Mouse (Mus musculus): ENCODE data around the gene Afap1l2. TPM values are rescaled to one million over a fixed set of nuclear protein-coding genes. Genes with fewer than 3 reads are reported as not detected.
A peak's percentile ranks its signal among the peaks of the same experiment; 100 is the strongest.

Afap1l2 gene
- polyA plus RNA-seq, 1 experiment from 2014 or later = 6.9 TPM

- Histone ChIP-seq H3K9me3 (peaks cover 7% of the 10 kb centered on the region), H3K4me1 (no peaks in the 10 kb centered on the region), H3K4me3 (no peak overlapping the region), H3K27ac (no peak overlapping the region), H3K9ac (no peak overlapping the region), H3K4me2 (replicated peaks) (no peak overlapping the region), H3K27me3 (no peaks in the 10 kb centered on the region), H3K36me3 (no peaks in the 10 kb centered on the region)
- ATAC-seq (ENCODE audit: low FRiP score, low read depth) = no peak
- WGBS = 67% methylated on average over 8 of the region's 8 CpGs
Observed at GRCm38 (mm10) chr19:57028327-57029179, 20.5 kb upstream of the Afap1l2 start.

- H3K4me2 ChIP-seq (replicated peaks) = no peak overlapping the region
- no peak overlapping the region for H3K4me3 ChIP-seq
- no peaks in the 10 kb centered on the region for H3K4me1 ChIP-seq
- peaks cover 7% of the 10 kb centered on the region for H3K9me3 ChIP-seq
- H3K27ac ChIP-seq = no peak overlapping the region
- no peak overlapping the region for H3K9ac ChIP-seq
- 71% methylated on average over 4 of the region's 4 CpGs for WGBS
- H3K27me3 ChIP-seq = no peaks in the 10 kb centered on the region
- ATAC-seq (ENCODE audit: low FRiP score, low read depth) = no peak
- H3K36me3 ChIP-seq = no peaks in the 10 kb centered on the region
Observed at GRCm38 (mm10) chr19:57026501-57026900, 18.5 kb upstream of the Afap1l2 start.

DNA sequence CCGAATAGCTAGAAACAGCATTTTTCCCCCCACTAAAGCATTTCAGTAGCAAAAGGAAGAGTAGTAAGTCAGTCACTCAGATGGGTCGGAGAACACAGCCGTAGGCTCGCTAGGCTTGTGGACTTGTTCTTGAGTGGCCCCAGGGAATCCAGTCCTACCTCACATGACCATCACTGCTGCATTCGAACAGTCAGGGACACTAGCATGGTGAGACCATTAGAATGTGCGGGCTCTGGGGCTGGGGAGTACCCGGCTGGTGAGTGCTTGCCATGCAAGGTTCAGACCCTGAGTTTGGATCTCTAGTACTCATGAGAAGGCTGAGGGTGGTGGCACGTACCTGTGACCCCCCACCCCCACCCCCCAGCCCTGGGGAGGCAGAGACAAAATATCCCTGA lies 9.8 kb upstream of the Afap1l2 start:
- Histone ChIP-seq H3K9ac (no peak overlapping the region), H3K4me3 (no peak overlapping the region), H3K27ac (no peak overlapping the region), H3K4me2 (replicated peaks) (no peak overlapping the region), H3K4me1 (peaks cover 6% of the 10 kb centered on the region; the same call in 1 of the 2 replicates), H3K36me3 (no peaks in the 10 kb centered on the region), H3K9me3 (no peaks in the 10 kb centered on the region), H3K27me3 (no peaks in the 10 kb centered on the region)
- 79% methylated on average over 8 of the region's 8 CpGs for WGBS
- no peak for ATAC-seq (ENCODE audit: low FRiP score, low read depth)

DNA sequence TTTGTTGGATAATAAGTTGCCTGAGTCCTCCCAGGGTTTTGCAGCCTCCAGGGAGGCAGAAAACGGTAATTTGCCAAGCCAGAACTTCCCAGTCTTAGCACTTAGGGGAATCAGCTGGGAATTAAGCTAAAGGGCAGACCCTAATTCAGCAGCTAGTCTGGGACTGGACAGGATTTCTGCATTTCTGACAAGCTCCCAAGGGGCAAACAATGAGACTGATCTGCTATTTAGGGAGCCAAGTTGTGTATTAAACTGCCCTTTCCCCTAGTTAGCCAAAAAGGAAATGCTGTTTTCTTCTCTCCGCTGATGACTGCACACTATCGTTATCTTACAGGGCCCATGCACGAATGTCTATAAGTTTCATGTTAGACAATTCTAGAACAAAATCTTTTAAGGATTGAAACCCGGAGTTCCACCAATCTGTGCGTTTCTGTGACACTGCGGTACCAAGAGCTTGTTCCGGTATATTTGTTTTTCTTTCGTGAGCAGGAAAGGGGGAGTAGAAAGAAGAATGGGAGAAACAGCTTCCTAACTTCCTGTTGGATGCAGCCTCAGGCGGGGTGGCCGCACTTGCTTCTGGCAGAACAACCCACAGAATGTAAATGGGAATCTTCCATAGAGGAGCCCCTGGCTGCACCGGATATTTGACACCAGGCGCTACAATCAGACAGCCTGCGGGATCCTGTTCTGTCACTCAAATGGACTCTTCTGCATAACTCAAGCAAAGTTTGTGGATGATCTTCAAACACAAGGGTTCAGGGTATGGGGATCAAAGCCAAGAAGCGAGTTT lies 9.2 kb upstream of the Afap1l2 start:
- Histone ChIP-seq H3K27ac (no peak overlapping the region), H3K36me3 (no peaks in the 10 kb centered on the region), H3K4me1 (peaks cover 6% of the 10 kb centered on the region; the same call in 1 of the 2 replicates), H3K4me2 (replicated peaks) (no peak overlapping the region), H3K9me3 (no peaks in the 10 kb centered on the region), H3K9ac (no peak overlapping the region), H3K27me3 (no peaks in the 10 kb centered on the region), H3K4me3 (no peak overlapping the region)
- WGBS = 52% methylated on average over 15 of the region's 15 CpGs
- ATAC-seq (ENCODE audit: low FRiP score, low read depth) = no peak

DNA sequence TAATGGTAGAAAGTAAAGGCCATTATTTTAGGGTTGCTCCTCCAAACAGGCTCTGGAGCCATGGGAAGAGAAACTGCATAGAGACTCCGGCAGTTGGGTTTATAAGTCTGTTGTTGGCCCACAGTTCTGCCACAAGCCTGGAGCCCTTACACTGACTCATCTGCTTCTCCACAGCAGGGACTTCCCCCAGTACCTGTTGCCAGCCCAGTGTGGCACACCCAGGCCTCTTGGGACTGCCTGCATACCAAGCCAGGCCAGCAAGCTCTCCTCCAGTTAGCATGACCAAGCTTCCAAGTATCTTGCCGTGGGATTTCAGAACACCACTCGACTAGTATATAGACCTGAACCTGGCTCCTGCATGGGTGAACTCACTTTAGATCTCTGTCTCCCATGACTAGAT lies 6.8 kb upstream of the Afap1l2 start:
- peaks cover 20% of the 10 kb centered on the region for H3K4me1 ChIP-seq
- no peak overlapping the region for H3K27ac ChIP-seq
- no peak overlapping the region for H3K4me3 ChIP-seq
- ATAC-seq (ENCODE audit: low FRiP score, low read depth) = no peak
- H3K9ac ChIP-seq = no peak overlapping the region
- H3K9me3 ChIP-seq = no peaks in the 10 kb centered on the region
- no peaks in the 10 kb centered on the region for H3K27me3 ChIP-seq
- 84% methylated on average over 3 of the region's 3 CpGs for WGBS
- no peaks in the 10 kb centered on the region for H3K36me3 ChIP-seq
- no peak overlapping the region for H3K4me2 ChIP-seq (replicated peaks)

GRCm38 (mm10) chr19:57013271-57013677 lies 5.2 kb upstream of the Afap1l2 start:
- no peak for ATAC-seq (ENCODE audit: low FRiP score, low read depth)
- no peaks in the 10 kb centered on the region for H3K36me3 ChIP-seq
- H3K4me3 ChIP-seq = no peak overlapping the region
- H3K4me2 ChIP-seq (replicated peaks) = no peak overlapping the region
- 69% methylated on average over 6 of the region's 6 CpGs for WGBS
- no peak overlapping the region for H3K27ac ChIP-seq
- H3K9me3 ChIP-seq = no peaks in the 10 kb centered on the region
- no peak overlapping the region for H3K9ac ChIP-seq
- peaks cover 7% of the 10 kb centered on the region for H3K27me3 ChIP-seq
- H3K4me1 ChIP-seq = peaks cover 27% of the 10 kb centered on the region

DNA sequence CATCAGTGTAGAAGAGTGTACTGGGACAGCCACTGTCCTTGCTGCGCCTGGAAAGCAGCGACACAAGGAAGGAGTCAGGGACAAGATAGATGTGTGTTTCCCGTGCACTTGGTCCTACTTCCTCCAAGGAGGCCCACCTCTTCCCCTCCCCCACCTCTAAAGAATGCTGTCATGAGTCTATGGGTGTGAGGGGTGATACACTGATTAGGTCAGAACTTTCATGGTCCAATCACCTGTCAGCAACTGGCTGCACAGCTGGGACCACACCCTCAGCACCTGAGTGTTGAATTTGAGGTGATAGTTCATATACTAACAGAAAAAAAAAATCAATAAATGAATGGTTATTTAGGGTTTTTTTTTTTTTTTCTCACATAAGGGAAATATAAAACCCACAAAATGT lies 4.0 kb upstream of the Afap1l2 start:
- H3K4me3 ChIP-seq = no peak overlapping the region
- peaks cover 19% of the 10 kb centered on the region for H3K27me3 ChIP-seq
- no peak overlapping the region for H3K27ac ChIP-seq
- H3K4me2 ChIP-seq (replicated peaks) = no peak overlapping the region
- H3K4me1 ChIP-seq = peaks cover 39% of the 10 kb centered on the region
- H3K9ac ChIP-seq = no peak overlapping the region
- ATAC-seq (ENCODE audit: low FRiP score, low read depth) = no peak
- H3K36me3 ChIP-seq = no peaks in the 10 kb centered on the region
- 68% methylated on average over 3 of the region's 3 CpGs for WGBS
- H3K9me3 ChIP-seq = no peaks in the 10 kb centered on the region

GRCm38 (mm10) chr19:57010064-57010463 lies 2.0 kb upstream of the Afap1l2 start:
- H3K9ac ChIP-seq = no peak overlapping the region
- no peak overlapping the region; the same call in 1 of the 2 replicates for H3K27ac ChIP-seq
- no peaks in the 10 kb centered on the region for H3K36me3 ChIP-seq
- H3K4me1 ChIP-seq = peaks cover 38% of the 10 kb centered on the region
- no peaks in the 10 kb centered on the region for H3K9me3 ChIP-seq
- H3K4me3 ChIP-seq = no peak overlapping the region
- no peak for ATAC-seq (ENCODE audit: low FRiP score, low read depth)
- no peak overlapping the region for H3K4me2 ChIP-seq (replicated peaks)
- WGBS = 20% methylated on average over 4 of the region's 4 CpGs
- H3K27me3 ChIP-seq = peaks cover 31% of the 10 kb centered on the region

DNA sequence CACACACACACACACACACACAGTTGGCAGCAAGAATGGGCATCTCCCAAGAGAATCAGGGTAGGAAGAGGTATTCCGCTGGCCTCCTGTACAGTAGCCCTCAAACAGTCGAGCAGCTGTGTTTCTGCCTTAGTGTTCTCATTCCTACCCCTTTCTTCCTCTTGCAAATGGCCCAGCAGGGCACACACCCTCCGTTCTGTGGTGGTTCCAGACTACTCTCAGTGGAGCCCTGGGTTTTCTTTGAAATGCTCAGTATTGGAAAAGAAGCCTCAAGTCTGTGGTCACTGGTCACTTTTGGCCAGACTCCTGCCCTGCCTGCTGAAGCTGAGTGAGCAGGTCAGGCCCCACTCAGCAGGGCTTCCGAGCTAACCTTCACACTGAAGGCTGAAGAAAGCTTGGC lies 1.6 kb upstream of the Afap1l2 start:
- peaks cover 38% of the 10 kb centered on the region for H3K4me1 ChIP-seq
- H3K27me3 ChIP-seq = peaks cover 31% of the 10 kb centered on the region
- H3K4me3 ChIP-seq = no peak overlapping the region
- H3K9me3 ChIP-seq = no peaks in the 10 kb centered on the region
- no peak overlapping the region for H3K4me2 ChIP-seq (replicated peaks)
- WGBS = 39% methylated on average over 4 of the region's 4 CpGs
- no peaks in the 10 kb centered on the region for H3K36me3 ChIP-seq
- H3K9ac ChIP-seq = no peak overlapping the region
- no peak overlapping the region; the same call in 1 of the 2 replicates for H3K27ac ChIP-seq
- ATAC-seq (ENCODE audit: low FRiP score, low read depth) = no peak

- H3K27me3 ChIP-seq = peaks cover 31% of the 10 kb centered on the region
- H3K9me3 ChIP-seq = no peaks in the 10 kb centered on the region
- peak overlapping the region; percentile 98 for H3K4me2 ChIP-seq (replicated peaks)
- no peak overlapping the region for H3K27ac ChIP-seq
- 69% methylated on average over 16 of the region's 16 CpGs for WGBS
- peak overlapping the region; percentile 61 for H3K4me3 ChIP-seq
- peaks cover 54% of the 10 kb centered on the region for H3K4me1 ChIP-seq
- H3K9ac ChIP-seq = no peak overlapping the region
- no peak for ATAC-seq (ENCODE audit: low FRiP score, low read depth)
- no peaks in the 10 kb centered on the region for H3K36me3 ChIP-seq
Observed at GRCm38 (mm10) chr19:57007291-57007690, 737 bp downstream of the Afap1l2 start.

DNA sequence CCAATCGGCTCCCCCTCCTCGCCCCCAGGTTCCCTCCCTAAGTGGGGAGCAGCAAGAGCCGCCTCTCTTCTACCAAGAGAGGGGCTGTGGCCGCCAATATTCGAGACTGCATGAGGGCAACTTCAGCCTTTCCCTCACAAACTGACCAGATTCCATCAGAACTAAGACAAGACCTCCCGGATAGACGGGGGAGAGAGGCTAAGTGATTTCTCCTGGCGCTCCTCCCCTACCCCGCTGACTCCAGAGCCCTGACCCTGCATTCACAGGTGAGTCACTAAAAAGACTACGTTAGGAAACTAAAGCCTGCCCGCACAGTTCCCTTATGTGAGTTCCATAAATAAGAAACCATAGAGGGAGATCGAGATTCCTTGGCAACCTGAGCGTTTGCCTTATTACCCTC lies 1.2 kb downstream of the Afap1l2 start:
- H3K4me3 ChIP-seq = no peak overlapping the region
- no peaks in the 10 kb centered on the region for H3K36me3 ChIP-seq
- H3K9ac ChIP-seq = no peak overlapping the region
- 62% methylated on average over 13 of the region's 13 CpGs for whole genome bisulfite sequencing
- H3K27me3 ChIP-seq = peaks cover 31% of the 10 kb centered on the region
- peak overlapping the region; percentile 98; the same call in 1 of the 2 replicates for H3K4me2 ChIP-seq (replicated peaks)
- H3K9me3 ChIP-seq = no peaks in the 10 kb centered on the region
- ATAC-seq (ENCODE audit: low FRiP score, low read depth) = no peak
- no peak overlapping the region for H3K27ac ChIP-seq
- peaks cover 58% of the 10 kb centered on the region for H3K4me1 ChIP-seq

DNA sequence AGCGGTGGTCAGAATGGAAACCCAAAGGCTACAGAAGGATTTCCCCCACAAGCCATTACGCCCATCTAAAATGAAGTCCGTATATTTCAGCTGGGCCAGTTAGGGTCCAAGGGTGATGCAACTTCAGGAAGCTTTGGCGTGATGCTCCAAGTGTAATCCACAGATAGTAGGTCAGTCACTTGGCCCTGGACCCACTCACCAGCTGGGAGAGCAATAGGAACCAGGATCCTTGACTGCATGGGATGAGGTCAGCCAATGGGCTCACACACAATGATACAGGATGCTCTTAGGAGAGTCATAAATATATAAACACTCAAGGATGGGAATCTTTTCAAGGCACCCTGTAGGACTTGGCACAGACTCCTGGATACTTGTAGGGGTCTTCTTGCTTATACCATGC lies 3.0 kb downstream of the Afap1l2 start:
- H3K9ac ChIP-seq = no peak overlapping the region
- peaks cover 51% of the 10 kb centered on the region for H3K4me1 ChIP-seq
- ATAC-seq (ENCODE audit: low FRiP score, low read depth) = no peak
- no peaks in the 10 kb centered on the region for H3K9me3 ChIP-seq
- WGBS = 95% methylated on average over 4 of the region's 4 CpGs
- peaks cover 31% of the 10 kb centered on the region for H3K27me3 ChIP-seq
- no peaks in the 10 kb centered on the region for H3K36me3 ChIP-seq
- H3K4me3 ChIP-seq = no peak overlapping the region
- H3K27ac ChIP-seq = no peak overlapping the region
- H3K4me2 ChIP-seq (replicated peaks) = no peak overlapping the region
